Mouse (Mus musculus) lung, adult 2 months (tissue): ENCODE data around the gene Disp1.

Experiments
- CTCF ChIP-seq: fragments of 200-500 bp; IDR thresholded peaks from 2 replicates; pipeline ENCODE4 v1.5.1; 2011; ENCODE audit warnings: mild to moderate bottlenecking, low read length, control low read depth; ENCODE audit not compliant: insufficient read depth
- POLR2A ChIP-seq: fragments of 200-500 bp; IDR thresholded peaks from 2 replicates; pipeline ENCODE4 v1.6.1; 2011; ENCODE audit warnings: low read depth, mild to moderate bottlenecking, control low read depth, low read length, borderline replicate concordance; ENCODE audit errors: extremely low read depth

- TF ChIP-seq POLR2A, result no peak
- TF ChIP-seq CTCF, result no peak
These were observed 35.8 kb downstream of the Disp1 start for GRCm38 (mm10) chr1:183185560-183185959.
